Mouse (Mus musculus): ENCODE results near the gene Usf2.

- peak; percentile 14; the same call in 1 of the 2 replicates for TF ChIP-seq CTCF (IDR thresholded peaks at IDR 0.05)
- peak; percentile 91 for TF ChIP-seq EP300 (IDR thresholded peaks at IDR 0.05)
Measured at GRCm38 (mm10) chr7:31000505-31001020, 44.0 kb upstream of the Usf2 start.

Measured in lung, postnatal 0 days (tissue).